In genomic region chr16:6885617-6886016, GRCm38 (mm10) we compare ENCODE assay signal across 11 mouse cellular contexts.
"Had no signal": no experiment of that assay in that cellular context is flagged by ENCODE, and none has a peak within 500 bp of the region (broad histone marks: within the 10 kb centered on the region; RNA-seq: fewer than 3 reads in every experiment).

No protein-coding gene starts in this region.

- H3K36me3 ChIP-seq: limb, embryonic 15.5 days; liver, embryonic 12.5 days; neural tube, embryonic 15.5 days had no signal

- ATAC-seq: intestine, embryonic 16.5 days; liver, embryonic 12.5 days had no signal

- H3K4me1 ChIP-seq: limb, embryonic 15.5 days; liver, embryonic 12.5 days had no signal

- H3K27me3 ChIP-seq: limb, embryonic 15.5 days; liver, embryonic 12.5 days; neural tube, embryonic 15.5 days had no signal

- H3K4me3 ChIP-seq: left cerebral cortex, adult 2 months; limb, embryonic 15.5 days; liver, embryonic 12.5 days; myocyte; neural tube, embryonic 15.5 days had no signal

- H3K9ac ChIP-seq: limb, embryonic 15.5 days; liver, embryonic 12.5 days; neural tube, embryonic 15.5 days had no signal

- DNase-seq: kidney, adult 2 months; kidney, postnatal 25 days; midbrain, embryonic 14.5 days; thymus, postnatal 14 days had no signal

- H3K27ac ChIP-seq: left cerebral cortex, adult 2 months; limb, embryonic 15.5 days; liver, embryonic 12.5 days; neural tube, embryonic 15.5 days; stomach, postnatal 0 days had no signal

- H3K9me3 ChIP-seq: limb, embryonic 15.5 days; liver, embryonic 12.5 days; neural tube, embryonic 15.5 days had no signal

- H3K4me2 ChIP-seq: limb, embryonic 15.5 days; liver, embryonic 12.5 days; neural tube, embryonic 15.5 days had no signal
